Mouse (Mus musculus): ENCODE measurements around the gene Lrriq4. TPM values are rescaled to one million over a fixed set of nuclear protein-coding genes. Genes with fewer than 3 reads are reported as not detected.
A peak's percentile ranks its signal among the peaks of the same experiment; 100 is the strongest.

The Lrriq4 gene
- not detected for total RNA-seq (2021)
- long read RNA-seq, experiment 1, result 0 reads
- long read RNA-seq, experiment 2, result 0 reads

- no peak for DNase-seq (ENCODE audit: low spot score in 2 of 2)
These were observed at the start of gene Lrriq4 for GRCm38 (mm10) chr3:30644207-30644606. TSS of gene Lrriq4 (plus strand) at chr3:30644507.

DNA sequence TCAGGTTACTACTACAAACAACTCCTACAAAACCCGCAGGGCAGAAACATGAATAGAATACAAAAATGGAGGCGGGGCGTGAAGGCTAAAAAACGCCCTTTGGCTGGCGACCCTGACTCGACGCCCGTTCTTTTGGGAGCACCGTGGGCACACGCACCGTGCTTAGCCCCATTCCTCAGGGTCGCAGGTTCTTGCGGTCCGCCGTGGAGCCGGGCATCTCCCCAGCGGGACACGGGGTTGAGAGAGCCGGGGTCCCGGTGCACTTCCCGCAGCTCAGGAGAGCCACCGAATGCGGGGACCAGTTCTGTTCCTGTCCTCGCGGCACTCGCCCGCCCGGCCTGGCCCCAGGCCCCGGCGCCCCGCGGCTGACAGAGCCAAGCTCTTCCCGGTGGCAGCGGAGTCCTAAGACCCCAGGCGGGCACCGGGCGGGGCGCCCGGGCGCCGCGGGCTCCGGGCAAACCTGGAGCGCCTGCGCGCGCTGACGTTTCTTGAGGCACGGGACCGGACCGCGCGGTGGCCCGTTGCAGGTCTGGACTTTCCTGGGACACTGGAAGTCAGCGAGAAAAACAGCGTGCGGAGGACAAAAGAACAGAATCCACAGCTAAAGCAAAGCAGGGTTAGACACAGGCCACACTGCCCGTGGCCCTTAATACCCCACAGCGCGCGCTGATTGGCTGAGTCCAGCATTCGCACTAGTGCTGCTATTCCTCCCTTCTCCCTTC lies 49.0 kb upstream of the Lrriq4 start:
- DNase-seq (ENCODE audit: low spot score in 2 of 2), result peak; percentile 37 to 48

GRCm38 (mm10) chr3:30597271-30597670 lies 47.0 kb upstream of the Lrriq4 start:
- no peak for DNase-seq (ENCODE audit: low spot score in 2 of 2)

GRCm38 (mm10) chr3:30599711-30600545 lies 44.4 kb upstream of the Lrriq4 start, which contains the start of gene Actrt3:
TSS of gene Actrt3 (minus strand) at chr3:30599939.
- peak; percentile 16 to 30 for DNase-seq (ENCODE audit: low spot score in 2 of 2)

GRCm38 (mm10) chr3:30600717-30601116 lies 43.6 kb upstream of the Lrriq4 start:
- DNase-seq (ENCODE audit: low spot score in 2 of 2), result peak; percentile 29 to 46

GRCm38 (mm10) chr3:30601175-30601574 lies 43.1 kb upstream of the Lrriq4 start:
- peak; percentile 80 to 88 for DNase-seq (ENCODE audit: low spot score in 2 of 2)

- no peak for DNase-seq (ENCODE audit: low spot score in 2 of 2)
These were observed 42.7 kb upstream of the Lrriq4 start for GRCm38 (mm10) chr3:30601610-30602064.

GRCm38 (mm10) chr3:30602065-30602739 lies 42.1 kb upstream of the Lrriq4 start, which contains the start of gene Mynn:
TSS of gene Mynn (plus strand) at chr3:30602065.
- DNase-seq (ENCODE audit: low spot score in 2 of 2), result peak; percentile 89 to 95

- DNase-seq (ENCODE audit: low spot score in 2 of 2), result no peak
These were observed 41.6 kb upstream of the Lrriq4 start for GRCm38 (mm10) chr3:30602740-30603098.

GRCm38 (mm10) chr3:30603256-30603655 lies 41.1 kb upstream of the Lrriq4 start:
- DNase-seq (ENCODE audit: low spot score in 2 of 2), result no peak

DNA sequence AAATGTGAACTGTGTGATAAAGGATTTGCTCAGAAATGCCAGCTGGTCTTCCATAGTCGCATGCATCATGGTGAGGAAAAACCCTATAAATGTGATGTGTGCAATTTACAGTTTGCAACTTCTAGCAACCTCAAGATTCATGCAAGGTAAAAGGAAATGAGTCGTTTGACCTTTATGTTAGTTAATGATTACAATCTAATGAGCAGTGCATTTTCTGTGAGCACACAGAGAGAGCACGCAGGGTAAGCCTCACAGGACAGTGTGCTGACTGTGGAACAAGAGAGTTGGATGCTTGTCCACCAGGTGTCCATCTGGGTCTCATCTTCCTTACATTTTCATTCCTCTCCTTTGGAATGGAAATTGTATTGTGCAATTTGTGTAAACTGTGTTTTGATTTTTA lies 35.3 kb upstream of the Lrriq4 start:
- DNase-seq (ENCODE audit: low spot score in 2 of 2), result no peak

- DNase-seq (ENCODE audit: low spot score in 2 of 2), result no peak
These were observed 33.4 kb upstream of the Lrriq4 start for GRCm38 (mm10) chr3:30610930-30611329.

GRCm38 (mm10) chr3:30620132-30620531 lies 24.2 kb upstream of the Lrriq4 start:
- DNase-seq (ENCODE audit: low spot score in 2 of 2), result no peak

DNA sequence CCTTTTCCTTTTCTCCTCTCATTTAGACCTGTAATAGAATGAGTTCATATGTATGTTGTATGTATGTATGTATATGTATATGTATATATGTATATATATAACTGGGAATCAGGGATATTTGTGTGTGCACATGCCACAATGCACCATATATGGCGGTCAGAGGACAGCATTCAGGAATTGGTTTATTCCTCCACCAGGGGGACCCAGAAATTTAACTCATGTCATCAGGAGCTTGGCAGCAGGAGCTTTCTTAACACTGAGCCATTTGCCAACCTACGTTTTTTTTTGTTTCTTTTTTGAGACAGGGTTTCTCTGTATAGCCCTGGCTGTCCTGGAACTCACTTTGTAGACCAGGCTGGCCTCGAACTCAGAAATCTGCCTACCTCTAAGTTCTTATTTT lies 10.6 kb upstream of the Lrriq4 start:
- no peak for DNase-seq (ENCODE audit: low spot score in 2 of 2)

GRCm38 (mm10) chr3:30635629-30636028 lies 8.7 kb upstream of the Lrriq4 start:
- DNase-seq (ENCODE audit: low spot score in 2 of 2), result no peak

GRCm38 (mm10) chr3:30646761-30647160 lies 2.5 kb downstream of the Lrriq4 start:
- no peak for DNase-seq (ENCODE audit: low spot score in 2 of 2)

- no peak for DNase-seq (ENCODE audit: low spot score in 2 of 2)
These were observed 3.3 kb downstream of the Lrriq4 start, which contains the start of gene Lrrc34 for GRCm38 (mm10) chr3:30647440-30648090. TSS of gene Lrrc34 (minus strand) at chr3:30647869.

DNA sequence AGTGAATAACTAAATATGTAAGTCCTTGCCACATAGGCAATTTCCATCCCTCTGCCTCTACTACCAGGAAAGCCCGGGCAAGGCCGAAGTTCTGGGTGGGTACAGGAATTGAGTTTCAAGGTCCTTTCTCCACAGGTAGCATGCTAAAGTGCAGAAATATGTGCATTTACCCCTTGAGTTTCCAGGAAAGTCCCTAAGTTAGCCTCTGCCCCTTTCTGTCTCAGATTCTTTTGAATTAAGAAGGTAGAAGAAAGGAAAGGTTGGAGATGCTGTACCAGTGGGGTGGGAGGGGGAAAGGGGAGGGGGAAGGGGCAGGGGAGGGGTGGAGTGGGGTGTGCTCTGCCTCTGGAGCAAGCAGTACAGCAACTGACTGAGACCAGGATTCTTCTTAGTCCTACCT lies 4.2 kb downstream of the Lrriq4 start:
- no peak for DNase-seq (ENCODE audit: low spot score in 2 of 2)

- no peak for DNase-seq (ENCODE audit: low spot score in 2 of 2)
These were observed 5.9 kb downstream of the Lrriq4 start for GRCm38 (mm10) chr3:30650062-30650841.

GRCm38 (mm10) chr3:30655937-30656336 lies 11.6 kb downstream of the Lrriq4 start:
- no peak for DNase-seq (ENCODE audit: low spot score in 2 of 2)

All from adrenal gland, adult 18-20 months (tissue).